Mouse (Mus musculus): ENCODE results near the gene Dip2a. TPM values are rescaled to one million over a fixed set of nuclear protein-coding genes. Genes with fewer than 3 reads are reported as not detected.

Dip2a gene
- polyA plus RNA-seq, 1 experiment from 2014 or later = 9.0 TPM

DNA sequence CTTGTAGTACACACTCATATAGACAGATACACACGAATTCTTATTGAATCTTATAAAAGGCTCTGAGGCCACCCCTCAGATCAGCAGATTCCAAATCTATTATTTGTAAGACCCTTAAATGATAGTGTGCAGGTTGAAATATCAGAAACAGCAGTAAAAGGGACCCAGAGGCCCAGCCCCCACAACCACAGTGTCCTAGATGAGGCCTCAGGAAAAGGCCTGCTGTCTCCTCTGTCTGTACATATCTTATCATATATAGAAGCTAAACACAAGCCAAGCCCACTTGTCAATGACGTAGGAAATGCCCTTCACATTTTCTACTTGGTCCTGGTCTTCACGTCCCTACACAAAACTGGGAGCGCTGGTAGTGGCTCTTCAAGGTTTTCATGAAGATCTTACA, 16.0 kb downstream of the Dip2a start:
- Histone ChIP-seq H3K9me3 (replicated peaks; ENCODE audit: control insufficient read depth, low read length) (no peaks in the 10 kb centered on the region), H3K9ac (ENCODE audit: low read length) (no peak overlapping the region), H3K36me3 (ENCODE audit: control insufficient read depth, insufficient read depth) (no peaks in the 10 kb centered on the region), H3K27me3 (ENCODE audit: control insufficient read depth, insufficient read depth, low read length) (no peaks in the 10 kb centered on the region), H3K4me1 (ENCODE audit: control insufficient read depth, insufficient read depth, low read length) (peaks cover 9% of the 10 kb centered on the region), H3K4me3 (ENCODE audit: low read length) (no peak overlapping the region), H3K27ac (ENCODE audit: low read length) (no peak overlapping the region), H3K4me2 (ENCODE audit: low read depth, low read length) (no peak overlapping the region)
- WGBS = 56% methylated on average over 4 of the region's 4 CpGs
- no peak for ATAC-seq (replicated peaks; ENCODE audit: extremely low read depth, insufficient read depth, low FRiP score)

DNA sequence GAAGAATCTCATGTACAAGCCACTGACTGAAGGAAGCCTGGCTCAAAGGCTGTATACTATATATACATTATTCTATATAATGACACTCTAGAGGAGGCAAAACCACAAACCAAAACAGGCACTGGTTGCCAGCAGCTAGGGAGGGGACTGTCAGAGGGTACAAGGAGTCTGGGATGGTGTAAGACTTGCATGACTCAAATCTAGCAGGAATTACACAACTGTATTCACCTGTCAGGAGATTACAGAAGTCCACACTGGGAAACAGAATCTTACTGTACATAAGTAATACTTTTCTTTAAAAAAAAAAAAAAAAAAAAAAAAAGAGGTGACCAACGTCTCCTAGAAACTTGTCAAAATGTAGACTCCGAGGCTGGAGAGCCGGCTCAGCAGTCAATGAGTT, 16.5 kb downstream of the Dip2a start:
- Histone ChIP-seq H3K9ac (ENCODE audit: low read length) (no peak overlapping the region), H3K4me2 (ENCODE audit: low read depth, low read length) (no peak overlapping the region), H3K9me3 (replicated peaks; ENCODE audit: control insufficient read depth, low read length) (no peaks in the 10 kb centered on the region), H3K4me1 (ENCODE audit: control insufficient read depth, insufficient read depth, low read length) (peaks cover 9% of the 10 kb centered on the region), H3K36me3 (ENCODE audit: control insufficient read depth, insufficient read depth) (no peaks in the 10 kb centered on the region), H3K4me3 (ENCODE audit: low read length) (no peak overlapping the region), H3K27me3 (ENCODE audit: control insufficient read depth, insufficient read depth, low read length) (no peaks in the 10 kb centered on the region), H3K27ac (ENCODE audit: low read length) (no peak overlapping the region)
- no peak for ATAC-seq (replicated peaks; ENCODE audit: extremely low read depth, insufficient read depth, low FRiP score)
- 72% methylated on average over 3 of the region's 3 CpGs for WGBS

DNA sequence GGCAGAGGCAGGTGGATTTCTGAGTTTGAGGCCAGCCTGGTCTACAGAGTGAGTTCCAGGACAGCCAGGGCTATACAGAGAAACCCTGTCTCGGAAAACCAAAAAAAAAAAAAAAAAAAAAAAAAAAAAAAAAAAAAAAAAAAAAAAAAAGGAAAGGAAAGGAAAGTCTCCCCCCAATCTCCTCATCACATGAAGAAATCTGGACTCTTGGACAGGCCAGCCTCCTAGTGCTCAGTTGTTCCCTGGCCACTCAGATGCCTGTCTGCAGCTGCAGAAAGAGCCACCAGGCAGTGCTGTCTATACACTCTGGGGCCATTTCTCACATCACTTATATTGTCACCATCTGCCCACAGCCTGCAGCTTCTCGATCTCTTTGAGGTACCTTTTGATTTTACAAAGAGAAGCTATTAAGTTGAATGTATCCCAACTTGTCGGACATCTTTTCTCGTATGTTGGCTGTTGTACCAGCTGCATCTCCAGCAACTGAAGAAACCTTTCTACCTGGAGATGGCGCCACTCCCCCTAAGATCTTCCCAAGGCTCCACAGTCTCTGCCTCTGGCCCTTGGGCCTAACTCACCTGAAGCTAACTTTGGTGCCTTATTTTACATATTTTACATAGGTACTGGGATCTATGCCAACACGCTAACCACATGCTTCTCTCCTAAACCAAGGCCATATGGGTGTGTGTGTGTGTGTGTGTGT, 18.6 kb downstream of the Dip2a start:
- Histone ChIP-seq H3K4me3 (ENCODE audit: low read length) (no peak overlapping the region), H3K9ac (ENCODE audit: low read length) (no peak overlapping the region), H3K4me1 (ENCODE audit: control insufficient read depth, insufficient read depth, low read length) (peaks cover 9% of the 10 kb centered on the region), H3K4me2 (ENCODE audit: low read depth, low read length) (no peak overlapping the region), H3K27me3 (ENCODE audit: control insufficient read depth, insufficient read depth, low read length) (no peaks in the 10 kb centered on the region), H3K9me3 (replicated peaks; ENCODE audit: control insufficient read depth, low read length) (no peaks in the 10 kb centered on the region), H3K27ac (ENCODE audit: low read length) (no peak overlapping the region), H3K36me3 (ENCODE audit: control insufficient read depth, insufficient read depth) (no peaks in the 10 kb centered on the region)
- no peak for ATAC-seq (replicated peaks; ENCODE audit: extremely low read depth, insufficient read depth, low FRiP score)
- WGBS = 72% methylated on average over 6 of the region's 6 CpGs

DNA sequence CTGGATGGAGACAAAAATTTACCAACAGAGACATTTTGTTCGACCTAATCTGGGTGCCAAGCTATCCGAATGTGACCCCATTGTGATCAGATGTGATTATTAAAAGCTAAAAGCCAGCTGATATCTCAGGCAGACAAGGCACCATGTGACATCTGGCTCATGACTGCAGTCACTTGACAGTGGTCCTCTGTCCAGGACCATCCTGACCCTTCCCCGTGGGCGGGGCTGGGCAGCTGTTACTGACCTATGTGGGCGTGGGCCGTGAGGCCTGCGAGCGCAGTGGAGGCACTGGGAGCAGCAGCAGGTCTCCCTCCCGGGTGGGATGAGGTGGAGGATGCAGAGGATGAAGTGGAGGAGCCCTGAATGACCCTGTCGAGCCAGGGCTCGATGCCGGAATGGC, 27.5 kb downstream of the Dip2a start:
- no peak overlapping the region for H3K4me3 ChIP-seq (ENCODE audit: low read length)
- peaks cover 33% of the 10 kb centered on the region for H3K36me3 ChIP-seq (ENCODE audit: control insufficient read depth, insufficient read depth)
- H3K9ac ChIP-seq (ENCODE audit: low read length) = no peak overlapping the region
- H3K27me3 ChIP-seq (ENCODE audit: control insufficient read depth, insufficient read depth, low read length) = no peaks in the 10 kb centered on the region
- WGBS = 83% methylated on average over 12 of the region's 12 CpGs
- H3K4me2 ChIP-seq (ENCODE audit: low read depth, low read length) = no peak overlapping the region
- no peaks in the 10 kb centered on the region for H3K9me3 ChIP-seq (replicated peaks; ENCODE audit: control insufficient read depth, low read length)
- H3K27ac ChIP-seq (ENCODE audit: low read length) = no peak overlapping the region
- no peaks in the 10 kb centered on the region for H3K4me1 ChIP-seq (ENCODE audit: control insufficient read depth, insufficient read depth, low read length)
- ATAC-seq (replicated peaks; ENCODE audit: extremely low read depth, insufficient read depth, low FRiP score) = no peak

DNA sequence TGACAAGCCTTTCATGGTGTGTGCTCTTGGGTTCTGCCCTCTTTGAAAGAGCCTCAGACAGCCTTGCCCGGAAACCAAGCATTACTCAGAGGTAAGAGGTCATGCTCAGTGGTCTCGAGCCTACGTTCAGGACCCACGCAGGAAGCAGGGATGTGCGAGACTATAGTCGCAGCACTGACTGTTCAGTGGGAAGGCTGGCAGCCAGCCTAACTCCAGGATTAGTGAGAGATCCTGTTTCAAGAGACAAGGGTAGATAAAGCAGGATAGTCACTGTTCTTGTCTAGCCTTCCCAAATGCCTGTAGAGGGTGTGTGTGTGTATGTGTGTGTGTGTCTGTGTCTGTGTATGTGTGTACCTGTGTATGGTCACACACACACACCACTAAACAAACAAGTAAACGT, 28.9 kb downstream of the Dip2a start:
- Histone ChIP-seq H3K4me3 (ENCODE audit: low read length) (no peak overlapping the region), H3K27ac (ENCODE audit: low read length) (no peak overlapping the region), H3K36me3 (ENCODE audit: control insufficient read depth, insufficient read depth) (peaks cover 37% of the 10 kb centered on the region), H3K27me3 (ENCODE audit: control insufficient read depth, insufficient read depth, low read length) (no peaks in the 10 kb centered on the region), H3K9ac (ENCODE audit: low read length) (no peak overlapping the region), H3K9me3 (replicated peaks; ENCODE audit: control insufficient read depth, low read length) (no peaks in the 10 kb centered on the region), H3K4me1 (ENCODE audit: control insufficient read depth, insufficient read depth, low read length) (no peaks in the 10 kb centered on the region), H3K4me2 (ENCODE audit: low read depth, low read length) (no peak overlapping the region)
- no peak for ATAC-seq (replicated peaks; ENCODE audit: extremely low read depth, insufficient read depth, low FRiP score)
- 52% methylated on average over 7 of the region's 7 CpGs for WGBS

DNA sequence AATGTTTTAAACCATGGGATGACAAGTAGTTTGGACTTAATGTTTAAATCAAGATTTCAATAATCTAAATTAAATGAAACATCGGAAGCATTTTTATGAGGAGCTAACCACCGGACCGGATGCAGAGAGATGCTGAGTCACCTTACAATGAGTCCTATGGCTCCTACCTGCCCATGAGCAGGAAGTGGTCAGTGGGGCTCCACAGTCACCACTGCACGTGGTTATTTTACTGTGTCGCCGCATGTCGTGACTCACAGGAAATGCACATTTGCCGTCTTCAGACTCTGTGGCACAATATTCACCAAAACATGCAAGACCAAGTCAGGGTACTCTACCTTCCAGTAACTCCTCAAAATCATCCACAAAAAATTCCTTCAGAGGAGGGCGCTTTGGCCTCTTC, 38.4 kb downstream of the Dip2a start:
- Histone ChIP-seq H3K4me2 (ENCODE audit: low read depth, low read length) (no peak overlapping the region), H3K27ac (ENCODE audit: low read length) (no peak overlapping the region), H3K9ac (ENCODE audit: low read length) (no peak overlapping the region), H3K36me3 (ENCODE audit: control insufficient read depth, insufficient read depth) (peaks cover 16% of the 10 kb centered on the region), H3K4me1 (ENCODE audit: control insufficient read depth, insufficient read depth, low read length) (no peaks in the 10 kb centered on the region), H3K9me3 (replicated peaks; ENCODE audit: control insufficient read depth, low read length) (no peaks in the 10 kb centered on the region), H3K27me3 (ENCODE audit: control insufficient read depth, insufficient read depth, low read length) (no peaks in the 10 kb centered on the region), H3K4me3 (ENCODE audit: low read length) (no peak overlapping the region)
- ATAC-seq (replicated peaks; ENCODE audit: extremely low read depth, insufficient read depth, low FRiP score) = no peak; the same call in 1 of the 2 replicates
- 81% methylated on average over 9 of the region's 9 CpGs for WGBS

DNA sequence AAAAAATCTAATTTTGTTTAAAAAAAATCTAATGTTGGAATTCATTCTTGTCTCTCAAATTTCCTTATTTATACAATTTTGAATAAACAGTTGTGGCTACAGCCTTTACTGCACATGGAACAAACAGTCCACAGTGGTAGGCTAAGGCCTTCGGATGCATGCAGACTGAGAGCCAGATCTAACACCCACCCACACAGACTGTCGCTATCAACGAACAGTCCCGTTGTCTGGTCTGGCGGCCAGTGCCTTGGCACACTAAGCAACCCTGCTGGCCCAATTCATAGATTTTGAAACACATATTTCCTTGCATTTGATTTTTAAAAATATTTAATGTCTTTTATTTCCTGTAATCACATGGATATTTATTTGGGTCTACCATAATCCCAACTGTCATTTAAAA, 45.0 kb downstream of the Dip2a start:
- 76% methylated on average over 5 of the region's 5 CpGs for WGBS
- Histone ChIP-seq H3K4me1 (ENCODE audit: control insufficient read depth, insufficient read depth, low read length) (no peaks in the 10 kb centered on the region), H3K9me3 (replicated peaks; ENCODE audit: control insufficient read depth, low read length) (no peaks in the 10 kb centered on the region), H3K4me3 (ENCODE audit: low read length) (no peak overlapping the region), H3K36me3 (ENCODE audit: control insufficient read depth, insufficient read depth) (peaks cover 30% of the 10 kb centered on the region), H3K9ac (ENCODE audit: low read length) (no peak overlapping the region), H3K27me3 (ENCODE audit: control insufficient read depth, insufficient read depth, low read length) (no peaks in the 10 kb centered on the region), H3K27ac (ENCODE audit: low read length) (no peak overlapping the region), H3K4me2 (ENCODE audit: low read depth, low read length) (no peak overlapping the region)
- no peak for ATAC-seq (replicated peaks; ENCODE audit: extremely low read depth, insufficient read depth, low FRiP score)

DNA sequence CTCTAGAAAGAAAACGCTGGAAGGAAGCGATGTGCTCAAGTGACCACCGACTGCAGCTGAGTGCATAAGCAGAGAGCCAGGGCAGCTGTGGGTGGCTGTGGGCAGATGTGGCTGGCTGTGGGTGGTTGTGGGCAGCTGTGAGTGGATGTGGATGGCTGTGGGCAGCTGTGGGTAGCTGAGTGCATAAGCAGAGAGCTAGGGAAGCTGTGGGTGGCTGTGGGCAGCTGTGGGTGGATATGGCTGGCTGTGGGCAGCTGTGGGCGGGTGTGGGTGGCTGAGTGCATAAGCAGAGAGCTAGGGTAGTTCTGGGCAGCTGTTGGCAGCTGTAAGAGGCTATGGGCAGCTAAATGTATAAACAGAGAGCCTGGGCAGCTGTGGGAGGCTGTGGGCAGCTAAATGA, 51.9 kb downstream of the Dip2a start:
- WGBS = 80% methylated on average over 4 of the region's 4 CpGs
- H3K9ac ChIP-seq (ENCODE audit: low read length) = no peak overlapping the region
- no peak for ATAC-seq (replicated peaks; ENCODE audit: extremely low read depth, insufficient read depth, low FRiP score)
- no peak overlapping the region for H3K27ac ChIP-seq (ENCODE audit: low read length)
- H3K9me3 ChIP-seq (replicated peaks; ENCODE audit: control insufficient read depth, low read length) = no peaks in the 10 kb centered on the region
- H3K27me3 ChIP-seq (ENCODE audit: control insufficient read depth, insufficient read depth, low read length) = no peaks in the 10 kb centered on the region
- H3K4me3 ChIP-seq (ENCODE audit: low read length) = no peak overlapping the region
- H3K36me3 ChIP-seq (ENCODE audit: control insufficient read depth, insufficient read depth) = peaks cover 37% of the 10 kb centered on the region
- H3K4me2 ChIP-seq (ENCODE audit: low read depth, low read length) = no peak overlapping the region
- H3K4me1 ChIP-seq (ENCODE audit: control insufficient read depth, insufficient read depth, low read length) = no peaks in the 10 kb centered on the region

DNA sequence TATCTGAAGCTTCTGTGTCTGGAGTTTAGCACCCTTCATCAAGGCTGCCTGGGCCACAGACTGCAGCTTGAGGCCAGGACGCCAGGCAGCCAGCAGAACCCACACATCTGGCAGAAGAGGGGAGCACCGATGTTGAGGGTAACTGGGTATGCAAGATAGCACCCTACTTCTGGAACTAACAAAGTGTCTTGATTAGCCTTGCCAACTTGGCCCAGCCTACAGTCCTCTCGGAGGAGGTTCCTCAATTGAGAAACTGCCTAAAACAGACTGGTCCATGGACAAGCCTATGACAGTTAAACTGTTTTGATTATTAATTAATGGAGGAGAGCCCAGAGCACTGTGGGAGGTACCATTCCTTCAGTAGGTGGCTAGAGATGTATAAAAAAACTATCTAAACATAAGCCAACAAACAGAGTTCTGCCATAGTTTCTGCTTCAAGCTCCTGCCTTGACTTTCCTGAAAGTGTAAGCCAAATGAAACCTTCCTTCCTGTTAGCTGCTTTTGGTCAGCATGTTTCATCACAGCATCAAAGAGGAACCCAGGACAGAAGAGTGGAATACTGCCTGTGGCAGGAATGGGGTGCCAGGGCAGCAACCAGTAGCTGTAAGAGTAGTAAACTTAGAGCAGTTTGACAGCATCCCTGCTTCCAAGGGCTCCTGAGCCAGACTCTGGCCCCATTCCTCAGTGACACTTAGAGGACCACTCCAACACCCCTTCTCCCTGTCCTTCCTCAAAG, 55.0 kb downstream of the Dip2a start:
- no peak for ATAC-seq (replicated peaks; ENCODE audit: extremely low read depth, insufficient read depth, low FRiP score)
- no peak overlapping the region for H3K9ac ChIP-seq (ENCODE audit: low read length)
- H3K27me3 ChIP-seq (ENCODE audit: control insufficient read depth, insufficient read depth, low read length) = no peaks in the 10 kb centered on the region
- WGBS = 77% methylated on average over 3 of the region's 3 CpGs
- no peaks in the 10 kb centered on the region for H3K4me1 ChIP-seq (ENCODE audit: control insufficient read depth, insufficient read depth, low read length)
- no peaks in the 10 kb centered on the region for H3K9me3 ChIP-seq (replicated peaks; ENCODE audit: control insufficient read depth, low read length)
- H3K4me3 ChIP-seq (ENCODE audit: low read length) = no peak overlapping the region
- no peak overlapping the region for H3K27ac ChIP-seq (ENCODE audit: low read length)
- H3K36me3 ChIP-seq (ENCODE audit: control insufficient read depth, insufficient read depth) = peaks cover 41% of the 10 kb centered on the region
- no peak overlapping the region for H3K4me2 ChIP-seq (ENCODE audit: low read depth, low read length)
